Mouse (Mus musculus): ENCODE results near the gene Foxp1.

DNA sequence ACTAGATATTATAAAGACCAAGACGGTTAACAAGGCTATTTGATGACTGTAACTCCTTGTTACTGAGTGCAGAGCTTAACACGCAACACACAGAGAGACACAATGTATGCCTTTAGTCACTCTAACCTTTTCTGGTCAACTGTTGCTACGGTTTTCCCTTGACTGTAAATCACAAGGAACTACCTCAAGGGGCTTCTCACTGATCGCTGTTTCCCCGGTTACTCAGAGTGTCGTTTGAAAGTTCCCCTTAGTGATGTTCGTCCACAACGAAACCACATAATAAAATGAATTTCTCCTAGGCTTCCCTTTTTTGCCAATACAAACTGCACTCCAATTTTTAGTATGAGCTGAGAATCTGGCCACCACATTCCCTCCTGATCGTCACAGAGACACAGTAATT is 497.9 kb downstream of the Foxp1 start:
- TF ChIP-seq POLR2A (IDR thresholded peaks at IDR 0.05; ENCODE audit: insufficient read length, low read depth) (no peak), TCF12 (IDR thresholded peaks at IDR 0.05; ENCODE audit: insufficient read depth, poor library complexity, severe bottlenecking) (no peak), USF1 (IDR thresholded peaks at IDR 0.05; ENCODE audit: low read depth) (no peak), POLR2AphosphoS2 (IDR thresholded peaks at IDR 0.05; ENCODE audit: insufficient read length, low read depth) (no peak)
